Mouse (Mus musculus) forebrain, embryonic 12.5 days (tissue): ENCODE data around the gene Nphs1. TPM values are rescaled to one million over a fixed set of nuclear protein-coding genes. Genes with fewer than 3 reads are reported as not detected.

ENCODE experiments used
- ATAC-seq: fragments of 200-750 bp; cut with Nextera tagmentation; 2 replicates; pipeline ENCODE4 v1.8.0; 2017; ENCODE audit warnings: moderate TSS enrichment; ENCODE audit not compliant: low FRiP score
- H3K27ac ChIP-seq: fragments of 300-500 bp; sonication (generic); 2 replicates; pipeline ENCODE4 v1.5.1; 2016; ENCODE audit warnings: mild to moderate bottlenecking
- H3K27me3 ChIP-seq: fragments of 300-500 bp; sonication (generic); 2 replicates; pipeline ENCODE4 v1.6.1; 2016; ENCODE audit warnings: mild to moderate bottlenecking
- H3K36me3 ChIP-seq: fragments of 300-500 bp; sonication (generic); replicated peaks from 2 replicates; pipeline ENCODE4 v1.6.1; 2016; ENCODE audit warnings: mild to moderate bottlenecking
- H3K4me1 ChIP-seq: fragments of 300-500 bp; sonication (generic); 2 replicates; pipeline ENCODE4 v1.6.1; 2016
- H3K4me2 ChIP-seq: fragments of 300-500 bp; sonication (generic); 2 replicates; pipeline ENCODE4 v1.6.1; 2016; ENCODE audit warnings: mild to moderate bottlenecking, moderate library complexity
- H3K4me3 ChIP-seq: fragments of 300-500 bp; sonication (generic); replicated peaks from 2 replicates; pipeline ENCODE4 v1.5.1; 2016; ENCODE audit warnings: mild to moderate bottlenecking
- H3K9ac ChIP-seq: fragments of 300-500 bp; sonication (generic); 2 replicates; pipeline ENCODE4 v1.6.1; 2016; ENCODE audit warnings: mild to moderate bottlenecking
- H3K9me3 ChIP-seq: fragments of 300-500 bp; sonication (generic); 2 replicates; pipeline ENCODE4 v1.6.1; 2016
- WGBS: fragments of 180-500 bp; shearing (Covaris S2); methylation state at CpG from one replicate; pipeline ENCODE4 v1.1.7; 2016; 5-methylcytosine and 5-hydroxymethylcytosine counted together
- polyA plus RNA-seq: library from polyadenylated mRNA; unstranded; fragments of >200 nt; fragmentation: Nextera tagmentation; extraction: Ambion mirVana; gene quantifications from 2 replicates; pipeline ENCODE4 v1.2.1, GENCODE M21; 2016

Nphs1 gene
- polyA plus RNA-seq, 1 experiment from 2014 or later: 0.09 TPM

DNA sequence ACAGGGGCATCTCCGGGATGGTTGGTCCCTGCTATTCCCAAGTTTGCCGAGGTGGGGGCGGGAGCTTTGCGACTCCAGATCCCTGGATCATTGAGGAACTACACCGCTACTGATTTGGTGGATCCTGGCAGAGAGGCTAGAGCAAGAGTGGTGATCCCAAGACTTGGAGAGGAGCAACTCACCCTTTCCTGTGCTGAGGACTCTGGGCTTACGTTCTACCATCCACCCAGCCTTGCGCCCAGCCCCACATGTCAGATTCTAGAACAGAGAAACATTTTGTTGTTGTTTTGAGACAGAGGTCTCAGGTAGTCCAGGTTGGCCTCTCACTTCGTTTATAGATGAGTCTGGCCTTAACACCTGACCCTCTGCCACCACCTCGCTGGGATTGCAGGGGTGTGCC lies 35.6 kb upstream of the Nphs1 start:
- WGBS: 13% methylated on average over 9 of the region's 9 CpGs
- H3K9me3 ChIP-seq: no peaks in the 10 kb centered on the region
- H3K27me3 ChIP-seq: peaks cover 29% of the 10 kb centered on the region
- peak overlapping the region; percentile 93 for H3K4me2 ChIP-seq
- H3K9ac ChIP-seq: peak overlapping the region; percentile 59
- H3K36me3 ChIP-seq: peaks cover 14% of the 10 kb centered on the region
- 0 out of 2 replicates have a peak, but pooled peaks have one; percentile 24 for ATAC-seq
- peak overlapping the region; percentile 60 for H3K4me3 ChIP-seq
- no peak overlapping the region for H3K27ac ChIP-seq
- peaks cover 19% of the 10 kb centered on the region for H3K4me1 ChIP-seq

DNA sequence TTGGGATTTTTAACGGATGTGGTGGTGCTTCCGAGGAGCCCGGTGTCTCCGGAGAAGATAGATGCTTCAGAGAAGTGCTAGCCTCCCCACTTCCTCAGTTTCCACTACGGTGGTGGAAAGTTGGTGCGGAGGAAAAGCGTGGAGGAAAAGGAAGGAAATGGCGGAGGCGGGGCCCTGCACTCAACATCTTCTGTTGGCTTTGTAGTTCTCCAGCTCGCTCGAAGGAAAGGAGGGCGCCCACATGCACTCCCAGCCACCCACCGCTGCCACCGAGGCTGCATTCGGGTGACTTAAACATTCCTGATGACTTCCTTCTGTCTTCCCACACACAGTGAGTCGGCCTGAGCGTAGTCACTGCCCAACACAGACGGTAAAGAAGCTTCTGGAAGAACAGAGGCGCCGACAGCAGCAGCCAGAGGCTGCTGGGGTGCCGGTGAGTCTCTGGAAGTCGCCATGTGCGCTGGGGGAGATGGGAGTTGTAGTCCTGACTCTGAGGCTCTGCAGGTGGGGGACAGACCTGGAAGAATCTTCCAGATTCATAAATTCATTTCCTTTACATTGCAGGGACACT lies 35.0 kb upstream of the Nphs1 start:
- peaks cover 14% of the 10 kb centered on the region for H3K36me3 ChIP-seq
- H3K9me3 ChIP-seq: no peaks in the 10 kb centered on the region
- H3K4me1 ChIP-seq: peaks cover 19% of the 10 kb centered on the region
- WGBS: 53% methylated on average over 23 of the region's 23 CpGs
- H3K9ac ChIP-seq: peak overlapping the region; percentile 59
- no peak overlapping the region for H3K27ac ChIP-seq
- no peak for ATAC-seq
- H3K4me2 ChIP-seq: peak overlapping the region; percentile 93
- H3K4me3 ChIP-seq: peak overlapping the region; percentile 60
- H3K27me3 ChIP-seq: peaks cover 29% of the 10 kb centered on the region

DNA sequence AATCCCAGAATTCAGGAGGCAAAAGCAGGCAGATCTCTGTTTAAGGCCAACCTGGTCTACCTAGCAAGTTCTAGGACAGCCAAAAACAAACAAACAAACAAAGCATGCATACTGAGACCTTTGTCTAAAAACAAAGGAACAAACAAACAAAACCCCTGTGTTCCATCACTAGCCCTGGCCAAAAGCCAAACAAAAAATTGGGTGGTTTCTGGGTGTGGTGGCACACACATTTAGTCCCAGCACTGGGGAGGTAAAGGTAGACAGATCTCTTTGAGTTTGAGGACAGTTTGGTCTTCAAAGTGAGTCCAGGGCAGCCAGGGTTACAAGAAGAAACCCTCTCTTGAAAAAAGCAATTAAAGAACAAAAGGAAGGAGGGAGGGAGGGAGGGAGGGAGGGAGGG lies 28.8 kb upstream of the Nphs1 start:
- Histone ChIP-seq H3K27me3 (no peaks in the 10 kb centered on the region), H3K4me3 (no peak overlapping the region), H3K4me1 (no peaks in the 10 kb centered on the region), H3K9me3 (no peaks in the 10 kb centered on the region), H3K36me3 (peaks cover 14% of the 10 kb centered on the region), H3K9ac (no peak overlapping the region), H3K4me2 (no peak overlapping the region), H3K27ac (no peak overlapping the region)
- ATAC-seq: no peak

DNA sequence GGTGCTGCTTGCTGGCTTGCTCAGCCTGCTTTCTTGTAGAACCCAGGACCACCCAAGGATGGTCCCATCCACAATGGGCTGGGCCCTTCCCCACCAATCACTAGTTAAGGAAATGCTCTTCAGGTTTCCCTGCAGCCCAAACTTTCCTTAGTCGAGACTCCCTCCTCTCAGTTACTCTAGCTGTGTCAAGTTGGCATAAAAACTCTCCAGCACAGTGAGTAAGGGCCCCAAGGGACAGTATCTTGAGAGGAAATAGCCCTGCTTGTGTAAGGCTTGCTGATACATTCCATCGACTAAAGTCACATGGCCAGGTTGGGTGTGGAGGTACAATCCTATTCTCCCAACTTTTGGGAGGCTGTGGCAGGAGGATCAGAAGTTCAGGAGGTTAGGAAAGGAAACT lies 27.9 kb upstream of the Nphs1 start:
- Histone ChIP-seq H3K4me2 (no peak overlapping the region), H3K9me3 (no peaks in the 10 kb centered on the region), H3K36me3 (peaks cover 19% of the 10 kb centered on the region), H3K4me1 (no peaks in the 10 kb centered on the region), H3K27ac (no peak overlapping the region), H3K4me3 (no peak overlapping the region), H3K9ac (no peak overlapping the region), H3K27me3 (0 out of 2 replicates have a peak, but pooled peaks cover 1% of the 10 kb centered on the region)
- WGBS: 66% methylated on average over 2 of the region's 2 CpGs
- ATAC-seq: no peak

DNA sequence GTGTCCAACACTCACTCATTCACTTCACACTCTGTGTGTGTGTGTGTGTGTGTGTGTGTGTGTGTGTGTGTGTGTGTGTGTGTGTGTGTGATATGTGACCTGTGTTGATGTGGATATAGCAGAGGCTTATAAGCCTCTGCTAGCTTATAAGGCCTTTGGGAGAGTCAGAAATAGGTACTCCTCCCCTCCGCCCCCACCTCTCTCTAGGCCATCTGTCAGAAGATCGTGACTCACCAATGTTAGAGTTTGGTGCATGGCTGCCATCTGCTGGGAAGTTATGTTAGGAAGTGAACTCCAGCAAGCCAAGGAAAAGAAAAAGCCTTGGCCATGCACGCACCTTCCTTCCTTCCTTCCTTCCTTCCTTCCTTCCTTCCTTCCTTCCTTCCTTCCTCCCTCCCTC lies 26.3 kb upstream of the Nphs1 start:
- Histone ChIP-seq H3K4me1 (no peaks in the 10 kb centered on the region), H3K36me3 (peaks cover 24% of the 10 kb centered on the region), H3K4me3 (no peak overlapping the region), H3K4me2 (no peak overlapping the region), H3K9me3 (no peaks in the 10 kb centered on the region), H3K27ac (no peak overlapping the region), H3K27me3 (peaks cover 15% of the 10 kb centered on the region; the same call in 1 of the 2 replicates), H3K9ac (no peak overlapping the region)
- peak; percentile 61; the same call in 1 of the 2 replicates for ATAC-seq
- WGBS: 12% methylated on average over 3 of the region's 3 CpGs

DNA sequence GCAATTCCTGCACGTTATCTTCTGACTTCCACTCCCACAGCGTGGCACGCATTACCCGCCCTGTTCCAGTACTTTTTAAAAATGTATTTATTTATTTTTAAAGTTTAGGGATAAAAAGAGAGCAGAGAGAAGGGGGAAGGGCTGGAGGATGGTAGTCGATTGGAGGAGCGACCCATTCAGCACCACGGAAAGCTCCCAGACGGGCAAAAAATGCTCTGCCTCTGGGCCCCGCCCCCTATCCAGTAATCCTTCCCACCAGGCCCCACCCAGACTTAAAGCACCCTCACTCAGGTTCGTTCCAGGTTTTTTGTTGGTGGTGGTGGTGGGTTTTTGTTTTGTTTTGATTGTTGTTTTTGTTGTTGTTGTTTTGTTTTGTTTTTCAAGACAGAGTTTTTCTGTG lies 23.9 kb upstream of the Nphs1 start:
- H3K4me1 ChIP-seq: no peaks in the 10 kb centered on the region
- 5% methylated on average over 10 of the region's 10 CpGs for WGBS
- no peak overlapping the region for H3K9ac ChIP-seq
- H3K36me3 ChIP-seq: peaks cover 32% of the 10 kb centered on the region
- ATAC-seq: no peak
- H3K4me2 ChIP-seq: no peak overlapping the region
- H3K9me3 ChIP-seq: no peaks in the 10 kb centered on the region
- H3K27ac ChIP-seq: no peak overlapping the region
- H3K27me3 ChIP-seq: peaks cover 16% of the 10 kb centered on the region; the same call in 1 of the 2 replicates
- H3K4me3 ChIP-seq: no peak overlapping the region

DNA sequence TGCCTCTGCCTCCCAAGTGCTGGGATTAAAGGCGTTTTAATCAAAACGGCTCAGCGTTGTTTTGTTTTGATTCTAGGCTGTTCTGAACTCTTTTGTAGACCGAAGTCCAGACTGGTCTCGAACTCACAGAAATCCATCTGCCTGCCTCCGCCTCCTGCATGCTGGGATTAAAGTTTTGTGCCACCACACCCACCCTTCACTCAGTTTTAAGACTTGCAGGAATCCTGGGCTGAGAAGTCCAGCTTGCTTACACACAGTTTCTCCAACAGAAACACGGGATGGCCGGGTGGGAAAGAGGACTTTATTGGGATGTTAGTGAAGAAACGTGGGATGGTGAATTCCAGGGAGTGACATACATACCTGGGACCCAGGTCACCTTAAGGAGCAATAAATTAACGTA lies 23.4 kb upstream of the Nphs1 start:
- H3K9me3 ChIP-seq: no peaks in the 10 kb centered on the region
- H3K36me3 ChIP-seq: peaks cover 36% of the 10 kb centered on the region
- no peak overlapping the region for H3K4me2 ChIP-seq
- H3K27me3 ChIP-seq: peaks cover 16% of the 10 kb centered on the region; the same call in 1 of the 2 replicates
- no peaks in the 10 kb centered on the region for H3K4me1 ChIP-seq
- H3K9ac ChIP-seq: no peak overlapping the region
- H3K4me3 ChIP-seq: no peak overlapping the region
- WGBS: 73% methylated on average over 10 of the region's 10 CpGs
- H3K27ac ChIP-seq: no peak overlapping the region
- ATAC-seq: no peak

DNA sequence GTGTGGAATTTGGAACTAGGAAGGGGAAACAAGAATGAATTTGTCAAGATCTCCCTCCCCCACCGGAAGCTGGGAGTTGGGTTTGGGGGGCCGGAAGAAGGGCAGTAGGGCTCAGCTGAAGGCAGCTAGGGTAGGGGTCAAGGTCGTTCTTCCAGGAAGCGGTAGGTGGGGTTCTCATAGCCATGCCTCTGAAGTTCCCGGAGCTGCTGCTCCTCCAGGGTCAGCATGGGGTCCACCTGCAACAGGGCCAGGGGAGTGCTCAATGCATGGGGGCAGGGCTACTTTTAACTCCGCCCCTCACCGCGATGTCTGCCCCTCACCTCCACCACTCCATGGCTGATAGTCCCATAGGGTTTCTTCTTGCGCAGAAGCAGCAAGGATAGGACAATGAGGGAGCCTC lies 23.0 kb upstream of the Nphs1 start:
- ATAC-seq: no peak
- Histone ChIP-seq H3K36me3 (peaks cover 41% of the 10 kb centered on the region), H3K9me3 (no peaks in the 10 kb centered on the region), H3K27me3 (peaks cover 19% of the 10 kb centered on the region; the same call in 1 of the 2 replicates), H3K9ac (no peak overlapping the region), H3K4me1 (no peaks in the 10 kb centered on the region), H3K27ac (no peak overlapping the region), H3K4me3 (no peak overlapping the region), H3K4me2 (no peak overlapping the region)
- WGBS: 50% methylated on average over 9 of the region's 9 CpGs

DNA sequence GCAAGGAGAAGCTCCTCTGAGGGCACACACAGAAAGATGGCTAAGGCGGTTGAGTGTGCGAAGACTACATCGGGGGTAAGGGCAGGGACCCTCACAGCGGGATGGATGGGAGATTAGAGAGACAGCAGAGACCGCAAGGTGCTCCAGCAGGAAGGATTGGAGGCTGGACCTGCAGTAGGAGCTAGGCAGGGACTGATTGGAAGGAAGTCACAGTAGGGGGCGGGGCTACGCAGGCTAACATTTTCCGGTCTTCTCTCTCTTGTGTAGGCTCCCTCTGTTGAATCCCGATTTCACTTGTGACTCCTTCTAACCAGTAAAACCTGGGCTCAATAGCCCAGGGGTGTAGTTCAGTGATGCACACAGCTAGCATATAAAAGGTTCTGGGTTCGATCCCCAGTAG lies 21.2 kb upstream of the Nphs1 start:
- Histone ChIP-seq H3K9me3 (no peaks in the 10 kb centered on the region), H3K27ac (no peak overlapping the region), H3K9ac (no peak overlapping the region), H3K36me3 (peaks cover 50% of the 10 kb centered on the region), H3K4me1 (0 out of 2 replicates have a peak, but pooled peaks cover 3% of the 10 kb centered on the region), H3K4me2 (no peak overlapping the region), H3K4me3 (no peak overlapping the region), H3K27me3 (peaks cover 19% of the 10 kb centered on the region; the same call in 1 of the 2 replicates)
- ATAC-seq: no peak
- WGBS: 13% methylated on average over 10 of the region's 10 CpGs

DNA sequence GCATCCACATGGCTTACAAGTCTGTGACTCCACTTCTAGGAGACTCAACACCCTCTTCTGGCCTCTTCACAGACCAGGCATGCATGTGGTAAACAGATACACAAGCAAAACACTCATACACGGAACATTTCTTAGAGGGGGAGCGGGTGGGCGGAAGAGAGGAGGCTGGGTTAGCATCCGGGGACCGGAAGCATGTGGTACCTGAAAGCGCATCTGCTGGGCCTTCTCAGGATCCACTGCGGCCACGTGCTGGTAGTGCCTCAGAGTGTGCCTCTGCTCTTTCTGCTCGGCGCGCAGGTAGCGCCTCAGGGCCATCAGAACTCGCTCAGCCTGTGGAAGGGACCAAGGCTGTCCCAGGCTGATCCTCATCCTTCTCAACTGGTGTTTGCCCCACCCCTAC lies 18.4 kb upstream of the Nphs1 start:
- H3K36me3 ChIP-seq: peaks cover 60% of the 10 kb centered on the region
- WGBS: 81% methylated on average over 13 of the region's 13 CpGs
- H3K4me3 ChIP-seq: no peak overlapping the region
- peaks cover 19% of the 10 kb centered on the region; the same call in 1 of the 2 replicates for H3K27me3 ChIP-seq
- H3K4me2 ChIP-seq: no peak overlapping the region
- H3K9ac ChIP-seq: no peak overlapping the region
- no peak overlapping the region for H3K27ac ChIP-seq
- peaks cover 29% of the 10 kb centered on the region for H3K4me1 ChIP-seq
- no peak for ATAC-seq
- no peaks in the 10 kb centered on the region for H3K9me3 ChIP-seq

DNA sequence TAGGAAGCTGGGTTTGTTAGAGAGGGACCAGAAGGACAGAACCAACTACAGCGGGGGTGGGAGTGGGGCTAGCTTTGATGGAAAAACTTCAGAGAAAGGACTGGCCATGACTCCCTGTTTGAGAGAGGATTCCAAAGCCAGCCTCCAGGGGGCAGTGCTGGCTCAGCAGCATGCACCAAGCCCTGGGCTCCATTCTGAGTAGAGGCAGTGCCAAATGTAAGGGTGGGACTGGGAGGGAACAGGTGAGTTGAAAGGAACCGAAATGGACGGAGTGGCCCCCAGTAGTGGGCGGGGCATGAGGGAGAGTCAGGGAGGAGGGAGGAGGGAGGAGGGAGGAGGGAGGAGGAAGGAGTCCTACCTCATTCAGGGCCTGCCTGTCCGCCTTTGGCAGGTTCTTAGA lies 17.4 kb upstream of the Nphs1 start:
- Histone ChIP-seq H3K4me2 (no peak overlapping the region), H3K4me3 (no peak overlapping the region), H3K36me3 (peaks cover 50% of the 10 kb centered on the region), H3K9ac (no peak overlapping the region), H3K4me1 (peaks cover 36% of the 10 kb centered on the region), H3K27me3 (peaks cover 13% of the 10 kb centered on the region; the same call in 1 of the 2 replicates), H3K9me3 (no peaks in the 10 kb centered on the region), H3K27ac (no peak overlapping the region)
- no peak for ATAC-seq
- 56% methylated on average over 2 of the region's 5 CpGs for WGBS

DNA sequence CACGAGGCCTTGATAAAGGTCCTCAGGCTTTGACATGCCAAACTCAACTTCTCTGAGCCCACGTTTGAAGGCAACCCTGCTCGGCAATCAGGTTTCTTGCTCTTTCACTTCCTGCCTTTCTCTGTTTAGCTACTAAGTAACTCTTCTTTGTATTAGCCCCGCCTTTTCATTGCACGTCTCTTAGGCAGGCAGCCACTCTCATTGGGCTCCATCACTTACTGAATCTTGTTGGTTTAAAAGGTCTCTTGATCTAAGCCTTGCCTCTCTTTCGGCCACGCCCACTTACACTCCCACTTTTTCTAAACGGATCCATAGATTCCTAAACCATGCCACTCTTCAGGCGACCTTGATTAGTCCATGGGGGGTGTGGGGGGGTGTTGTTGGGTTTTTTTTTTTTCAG lies 14.4 kb upstream of the Nphs1 start:
- H3K9me3 ChIP-seq: 0 out of 2 replicates have a peak, but pooled peaks cover 4% of the 10 kb centered on the region
- peaks cover 42% of the 10 kb centered on the region for H3K4me1 ChIP-seq
- 0 out of 2 replicates have a peak, but pooled peaks cover 3% of the 10 kb centered on the region for H3K27me3 ChIP-seq
- no peak overlapping the region for H3K9ac ChIP-seq
- peak overlapping the region; percentile 85 for H3K4me2 ChIP-seq
- 25% methylated on average over 9 of the region's 9 CpGs for WGBS
- no peak overlapping the region for H3K27ac ChIP-seq
- ATAC-seq: no peak
- H3K36me3 ChIP-seq: peaks cover 34% of the 10 kb centered on the region
- H3K4me3 ChIP-seq: peak overlapping the region; percentile 84
